Mouse (Mus musculus): Measurements from ENCODE around the gene Tm6sf1. TPM values are rescaled to one million over a fixed set of nuclear protein-coding genes. Genes with fewer than 3 reads are reported as not detected.
A peak's percentile ranks its signal among the peaks of the same experiment; 100 is the strongest.

Tm6sf1 gene
- total RNA-seq, 2 experiments from 2014 or later, result 23.5 to 30.1 TPM

DNA sequence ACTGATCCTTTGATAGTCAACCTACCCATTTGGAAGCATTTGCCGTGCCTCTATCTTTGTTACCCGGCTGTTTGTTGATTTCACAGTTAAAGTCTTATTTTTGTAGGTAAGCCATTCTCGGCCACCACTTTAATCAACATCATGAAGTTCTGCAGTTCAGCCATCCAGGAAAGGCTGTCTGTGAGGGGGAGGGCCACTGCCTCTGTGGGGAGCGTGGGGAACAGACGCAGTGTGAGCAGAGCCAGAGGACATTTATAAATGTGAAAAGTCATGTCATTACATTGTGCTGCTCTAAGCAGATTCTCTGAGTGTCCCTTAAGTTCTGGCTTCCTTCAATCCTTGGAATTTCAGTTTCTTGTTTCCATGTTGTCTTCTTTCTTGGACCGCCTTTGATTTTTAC lies 8.6 kb upstream of the Tm6sf1 start:
- DNase-seq, result no peak

DNA sequence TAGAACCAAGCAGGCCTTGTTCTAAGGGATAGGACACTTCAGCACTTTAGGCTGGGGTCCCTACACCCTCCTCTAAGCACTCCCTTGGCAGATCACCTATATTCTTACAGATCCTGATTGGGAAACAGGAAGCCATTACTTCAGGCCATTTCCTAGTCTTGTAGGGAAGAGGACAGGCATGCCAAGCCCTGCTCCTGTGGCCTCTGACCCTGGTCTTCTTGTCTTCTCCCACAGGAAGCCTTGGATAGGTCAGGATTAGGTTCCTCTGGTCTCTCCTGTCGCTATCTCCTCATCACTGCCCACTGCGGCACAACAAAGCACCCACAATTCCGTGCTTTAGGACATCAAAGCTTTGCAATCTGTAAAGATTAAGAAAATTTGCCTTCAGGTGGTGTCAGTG lies 7.1 kb upstream of the Tm6sf1 start:
- DNase-seq, result no peak

DNA sequence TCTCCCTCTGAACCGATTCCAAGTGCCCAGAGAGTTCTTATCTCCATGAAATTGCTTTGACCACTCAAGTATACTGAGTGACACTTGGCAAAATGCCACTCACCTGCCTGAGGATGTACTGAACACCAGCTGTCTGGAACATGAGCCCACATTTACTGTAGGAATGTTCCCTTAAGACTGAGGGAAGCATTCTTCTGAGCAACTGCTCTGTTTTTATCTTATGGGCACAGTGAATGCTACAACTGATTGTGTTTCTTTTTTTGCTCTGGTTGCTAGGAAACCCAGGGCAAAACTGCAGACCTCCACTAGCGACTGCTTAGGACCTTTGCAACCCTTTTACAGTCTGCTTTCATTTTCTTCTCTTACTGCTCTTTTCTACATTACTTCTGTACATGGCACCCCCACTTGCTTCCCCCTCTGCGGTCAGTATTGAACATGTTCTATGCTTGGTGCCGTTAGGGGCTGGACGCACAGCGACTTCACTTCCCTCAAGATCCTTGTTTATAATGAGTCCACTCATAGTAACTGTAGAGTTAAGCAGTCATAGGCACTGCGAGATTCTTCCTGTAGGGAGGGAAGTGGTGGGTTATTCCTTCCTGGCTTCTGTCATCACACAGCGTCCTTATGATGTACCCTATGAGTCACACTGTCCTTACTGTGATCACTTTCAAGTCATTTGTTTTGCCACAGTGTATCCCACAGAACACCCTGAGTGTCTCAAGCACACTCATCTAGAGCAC lies 4.1 kb upstream of the Tm6sf1 start:
- no peak for DNase-seq

DNA sequence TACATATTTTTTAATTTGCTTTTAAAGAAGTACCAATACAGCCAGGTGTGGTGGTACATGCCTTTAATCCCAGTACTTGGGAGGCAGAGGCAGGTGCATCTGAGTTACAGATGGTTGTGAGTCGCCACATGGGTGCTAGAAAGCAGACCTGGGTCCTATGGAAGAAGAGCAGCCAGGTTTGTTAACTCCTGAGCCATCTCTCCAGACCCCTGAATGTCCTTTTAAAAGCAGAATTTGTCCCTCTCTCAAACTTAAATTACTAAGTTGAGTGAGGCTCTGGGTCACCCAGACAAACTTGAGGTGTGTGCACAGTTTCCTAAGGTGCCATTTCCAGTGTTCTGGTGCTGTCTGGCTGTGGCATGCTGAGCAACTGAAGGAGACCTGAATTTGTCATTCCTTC lies 3.1 kb upstream of the Tm6sf1 start, which contains the start of gene Gm10160:
Gm10160 (minus strand) TSS at position 101 of the 400 bp plus-strand sequence.
- no peak for DNase-seq

DNA sequence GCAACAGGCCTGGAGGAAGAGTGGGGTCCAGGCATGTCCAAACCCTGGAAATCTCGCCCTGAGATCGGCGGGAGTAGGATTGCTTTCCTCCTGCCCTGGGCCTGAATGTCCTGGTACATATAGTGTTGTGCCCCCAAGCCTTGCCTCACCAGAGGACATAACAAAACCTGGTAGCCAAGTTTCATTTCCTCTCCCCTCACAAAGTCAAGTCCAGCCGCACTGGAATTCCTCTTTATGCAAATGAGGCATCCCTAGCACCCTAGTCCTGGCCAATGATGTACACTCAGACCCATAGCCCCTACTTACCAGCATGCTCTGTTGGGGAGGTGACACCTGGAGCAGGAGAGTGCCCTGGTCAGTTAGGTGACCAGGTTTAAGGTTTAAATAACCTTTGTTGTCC lies 2.6 kb upstream of the Tm6sf1 start:
- DNase-seq, result no peak

DNA sequence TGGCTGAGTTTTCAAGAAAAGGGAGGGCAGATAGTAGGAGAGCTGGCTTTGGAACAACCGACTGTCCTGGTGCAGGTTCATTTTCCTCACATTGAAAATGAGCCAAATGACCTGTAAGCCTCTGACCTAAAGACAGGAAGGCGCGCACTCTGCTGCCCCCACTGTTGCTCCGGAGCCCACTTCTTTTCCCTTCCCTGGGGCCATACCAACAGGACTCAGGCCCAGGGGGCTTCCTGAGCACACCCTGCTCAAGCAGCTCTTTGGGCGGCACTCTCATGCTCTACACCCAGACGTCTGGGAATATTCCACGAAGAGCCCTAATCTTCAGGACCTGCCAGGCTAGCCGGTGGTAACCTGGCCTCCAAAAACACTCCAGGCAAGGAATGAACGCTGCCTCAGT lies 565 bp upstream of the Tm6sf1 start:
- no peak for DNase-seq

DNA sequence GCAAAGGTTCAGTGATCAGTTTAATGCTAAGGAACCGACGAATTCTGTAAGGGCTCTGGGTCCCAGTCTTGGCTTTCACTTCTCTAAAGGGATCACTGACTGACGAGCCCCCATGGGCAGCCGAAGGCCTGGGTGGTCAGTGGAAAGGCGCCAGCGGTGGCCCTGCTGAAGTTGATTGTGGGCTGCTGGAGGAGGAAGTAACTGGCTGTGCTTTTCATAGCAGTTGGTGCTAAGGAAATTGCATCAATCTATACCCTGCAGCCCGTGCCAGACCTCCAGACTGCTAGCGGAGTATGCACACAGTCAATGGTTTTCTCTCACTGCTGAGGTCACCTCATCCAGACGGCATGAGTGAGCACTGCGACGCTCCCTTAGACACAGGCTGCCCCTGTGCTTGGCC lies 1.3 kb downstream of the Tm6sf1 start:
- peak; percentile 47 for DNase-seq

DNA sequence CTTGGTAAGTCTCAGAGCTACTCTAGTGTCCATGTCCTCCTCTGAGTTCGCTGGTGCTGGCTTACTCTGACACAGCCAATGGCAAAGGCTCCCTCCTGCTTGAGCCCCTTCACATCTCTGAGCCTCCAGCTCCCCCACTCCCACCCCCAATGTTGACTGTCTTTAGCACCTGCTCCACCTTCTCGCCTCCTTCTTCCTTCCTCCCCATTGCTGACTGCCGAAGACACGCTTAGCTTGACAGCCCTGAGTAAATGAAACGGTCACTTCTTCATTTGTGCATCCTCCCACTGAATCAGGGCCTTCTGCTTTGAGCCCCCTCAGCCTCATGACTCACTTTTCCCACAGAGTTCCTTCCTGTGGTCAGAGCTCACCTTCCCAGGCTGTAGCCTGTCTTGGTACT lies 2.2 kb downstream of the Tm6sf1 start:
- DNase-seq, result no peak

DNA sequence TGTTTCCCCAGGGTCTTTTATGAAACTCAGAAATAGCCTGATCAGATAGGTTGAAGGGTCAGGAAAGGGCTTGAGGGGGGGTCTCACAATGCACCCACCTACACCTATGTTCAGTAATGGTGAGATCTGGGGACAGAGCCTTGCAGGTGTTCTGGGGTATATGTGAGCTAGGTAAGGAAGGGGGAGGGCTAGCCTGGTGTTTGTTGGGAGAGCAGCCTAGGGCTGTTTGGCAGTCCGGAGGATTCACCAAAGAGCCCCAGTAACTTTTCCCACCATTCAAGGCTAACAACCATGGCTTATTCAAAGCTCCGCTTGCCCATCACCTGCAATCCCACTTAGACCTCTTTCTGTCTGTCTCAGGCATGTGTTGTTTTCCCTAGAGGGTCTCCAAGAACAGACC lies 2.7 kb downstream of the Tm6sf1 start:
- DNase-seq, result no peak

DNA sequence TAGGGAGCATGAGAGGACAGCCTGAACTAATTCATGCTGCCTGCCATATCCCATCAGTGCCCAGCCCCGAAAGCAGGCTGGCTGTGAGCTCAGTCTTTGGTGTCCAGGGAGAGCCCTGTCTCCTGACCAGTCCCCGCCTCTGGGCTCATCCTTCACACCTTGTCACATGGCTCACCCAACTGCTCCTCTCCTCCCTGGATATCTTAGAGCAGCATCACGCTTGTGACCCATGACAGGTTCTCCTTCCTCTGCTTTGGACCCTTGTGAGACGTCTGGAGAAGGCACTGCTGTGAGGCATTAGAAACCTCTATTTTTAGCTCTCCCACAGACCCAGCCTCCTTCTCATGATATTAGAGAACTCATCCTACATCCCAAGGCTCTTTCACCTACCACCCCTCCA lies 3.1 kb downstream of the Tm6sf1 start:
- DNase-seq, result no peak

DNA sequence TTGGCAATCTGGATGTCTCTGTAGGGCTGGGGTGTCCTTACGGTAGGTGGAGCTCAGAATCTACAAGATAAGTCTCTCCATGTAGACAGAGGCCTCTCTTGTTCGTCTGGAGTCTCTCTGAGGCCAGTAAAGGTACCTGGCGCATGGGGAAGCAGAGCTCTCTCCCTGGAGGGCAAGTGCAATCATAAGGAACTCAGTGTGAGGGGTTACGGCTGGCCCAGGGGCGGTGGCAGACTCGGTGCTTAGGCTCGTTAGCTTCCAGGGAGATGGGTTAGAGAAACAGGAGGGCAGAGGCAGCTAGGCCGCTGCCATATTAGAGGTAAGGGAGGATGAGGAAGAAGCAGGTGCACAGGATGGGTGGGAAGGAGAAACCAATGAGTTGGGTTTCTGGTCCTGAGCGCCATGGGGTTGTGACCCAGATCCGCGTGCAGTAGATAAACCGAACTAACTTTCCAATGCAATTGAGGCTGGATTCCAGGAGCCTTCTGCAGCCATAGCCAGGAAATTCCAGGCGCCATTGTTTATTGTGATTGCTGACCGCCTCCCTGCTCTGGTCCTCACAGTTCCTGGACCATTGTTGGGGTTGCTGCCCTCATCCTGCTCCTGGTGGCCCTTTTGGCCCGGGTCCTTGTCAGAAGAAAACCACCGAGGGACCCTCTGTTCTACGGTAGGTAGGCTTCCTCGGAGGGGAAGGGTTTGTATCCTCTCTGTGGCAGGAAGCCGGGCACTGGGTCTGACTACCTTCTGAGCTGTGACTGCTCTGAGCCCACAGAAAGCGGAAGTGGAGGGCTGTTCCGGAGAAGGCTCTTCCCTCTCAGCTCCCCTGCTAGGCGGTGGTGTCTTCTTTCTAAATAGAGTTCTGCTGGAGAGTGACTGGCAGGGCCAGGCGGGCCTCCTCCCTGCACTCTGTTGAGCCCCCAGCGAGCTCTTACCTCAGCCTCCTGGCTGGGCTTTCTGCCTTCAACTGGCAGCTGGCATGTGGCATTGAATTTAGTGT lies 4.1 kb downstream of the Tm6sf1 start:
- DNase-seq, result peak; percentile 55

DNA sequence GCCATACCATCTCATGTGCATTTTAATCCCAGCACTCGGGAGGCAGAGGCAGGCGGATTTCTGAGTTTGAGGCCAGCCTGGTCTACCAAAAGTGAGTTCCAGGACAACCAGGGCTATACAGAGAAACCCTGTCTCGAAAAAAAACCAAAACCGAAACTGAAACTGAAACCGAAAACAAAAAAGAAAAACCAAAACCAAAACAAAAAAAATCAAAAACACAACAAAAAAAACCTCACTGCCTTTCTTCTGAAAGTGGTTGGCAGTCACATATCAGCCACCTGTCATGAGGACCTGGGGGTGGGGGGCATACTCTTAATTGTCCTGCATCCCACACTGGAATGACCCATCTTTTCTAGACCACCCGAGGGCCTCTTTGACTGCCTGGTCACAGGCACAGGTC lies 5.8 kb downstream of the Tm6sf1 start:
- no peak for DNase-seq

DNA sequence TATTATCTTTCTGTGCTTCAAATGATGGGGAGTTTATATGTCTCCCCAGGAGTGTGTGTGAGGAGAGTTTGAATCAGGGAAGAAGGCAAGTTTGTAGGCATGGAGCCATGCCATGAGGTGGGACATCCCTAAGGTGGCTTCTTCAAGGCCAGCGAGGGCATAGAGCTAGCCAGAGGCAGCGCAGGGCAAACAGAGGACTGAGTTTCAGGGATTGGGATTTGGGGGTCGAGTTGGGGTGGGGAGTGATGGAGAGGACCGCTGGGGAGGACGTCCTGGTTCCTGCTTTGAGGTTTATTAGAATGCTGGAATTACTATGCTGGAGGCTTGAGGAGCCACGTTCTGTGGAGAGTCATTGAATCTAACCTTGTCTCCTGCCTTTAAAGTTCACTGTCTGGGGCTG lies 7.1 kb downstream of the Tm6sf1 start:
- DNase-seq, result no peak

DNA sequence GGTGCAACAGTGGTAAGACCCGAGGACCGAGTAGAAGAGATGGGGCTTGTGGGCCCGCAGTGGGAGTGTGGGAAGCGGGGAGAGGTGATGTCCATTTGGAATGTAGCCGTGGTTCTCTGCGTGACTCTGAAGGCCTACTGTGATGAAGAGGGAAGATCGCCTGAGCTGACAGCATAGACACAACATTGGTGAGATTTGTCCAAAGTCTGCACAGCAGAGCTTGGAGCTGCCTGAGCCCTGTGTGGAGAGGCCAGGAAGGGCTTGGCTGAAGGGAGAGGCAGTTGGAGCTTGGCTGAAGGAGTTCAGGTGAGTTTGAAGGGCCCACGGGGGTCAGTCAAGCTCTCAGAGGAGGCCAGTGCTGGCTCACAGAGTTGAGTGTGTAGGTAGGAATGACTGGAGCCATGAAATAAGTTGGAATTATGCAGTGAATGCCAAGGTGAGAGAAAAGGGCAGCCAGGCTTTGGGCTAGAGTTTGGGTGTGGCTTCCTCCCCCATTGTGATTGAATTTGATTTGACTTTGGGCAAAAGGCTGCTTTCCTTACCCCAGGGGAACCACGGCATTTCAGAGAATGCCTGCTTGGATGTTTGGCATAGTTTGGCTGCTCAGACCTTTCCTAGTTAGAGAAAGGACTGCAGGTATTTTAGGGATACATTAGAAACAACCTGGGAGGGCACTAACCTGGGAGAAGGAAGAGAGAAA lies 8.6 kb downstream of the Tm6sf1 start:
- DNase-seq, result no peak

DNA sequence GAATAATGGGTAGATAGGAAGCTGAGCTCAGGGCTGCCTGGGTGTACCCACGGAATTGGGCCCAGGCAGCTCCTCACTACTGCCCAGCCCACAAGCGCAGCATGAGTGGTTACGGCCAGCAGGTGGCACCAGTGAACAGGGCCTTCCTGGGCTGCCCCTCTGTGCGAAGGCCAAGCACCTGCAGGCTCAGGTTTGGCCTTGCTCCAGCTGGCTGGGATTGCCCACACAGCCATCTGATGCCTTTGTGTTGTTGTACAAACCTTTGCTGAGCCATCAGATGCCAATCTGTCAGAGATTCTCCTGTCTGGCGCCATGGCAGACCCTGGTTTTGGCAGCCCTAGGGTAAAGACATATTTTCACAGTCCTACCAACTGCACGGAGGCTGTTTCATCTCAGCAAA lies 9.4 kb downstream of the Tm6sf1 start:
- DNase-seq, result peak; percentile 50

DNA sequence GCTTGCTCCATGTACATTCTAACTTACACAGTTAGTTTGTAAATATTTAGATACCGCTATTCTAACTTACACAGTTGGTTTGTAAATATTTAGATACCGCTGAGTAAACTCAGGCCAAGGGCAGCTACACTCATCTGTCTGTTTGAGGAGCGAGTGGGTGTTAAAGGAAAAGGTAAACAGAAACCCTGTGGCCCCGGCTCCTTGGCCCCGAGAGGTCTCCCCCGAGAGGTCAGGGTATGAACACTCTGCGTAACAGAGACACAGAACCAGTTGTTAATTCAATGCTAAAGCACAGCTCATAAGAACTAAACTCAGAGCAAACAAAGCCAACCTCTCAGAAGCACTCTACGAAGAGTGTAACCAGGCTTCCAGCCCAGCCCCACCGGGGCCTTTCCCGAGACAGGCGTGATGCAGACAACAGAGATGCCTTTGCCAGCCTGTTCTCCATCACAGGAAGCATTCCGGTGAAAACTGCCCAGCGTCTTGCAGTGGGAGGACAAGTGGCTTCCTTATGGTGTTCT lies 13.8 kb downstream of the Tm6sf1 start:
- DNase-seq, result no peak

DNA sequence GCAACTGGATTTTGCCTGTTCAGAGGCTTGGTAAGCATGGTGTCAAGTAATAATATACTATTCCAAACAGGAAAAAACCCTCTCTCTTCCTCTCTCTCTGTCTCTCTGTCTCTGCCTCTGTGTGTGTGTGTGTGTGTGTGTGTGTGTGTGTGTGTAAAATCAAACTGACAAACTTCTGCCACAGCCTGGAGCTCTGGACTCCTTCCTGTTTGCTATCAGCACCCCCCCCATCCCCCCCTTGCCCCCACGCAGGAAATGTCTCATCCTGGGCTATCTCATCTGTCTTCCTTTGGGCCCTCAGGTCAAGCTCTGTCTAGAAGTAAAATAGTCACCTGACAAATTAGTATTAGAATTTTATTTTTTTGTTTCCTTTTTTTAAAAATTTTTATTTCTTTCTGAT lies 15.0 kb downstream of the Tm6sf1 start:
- no peak for DNase-seq

DNA sequence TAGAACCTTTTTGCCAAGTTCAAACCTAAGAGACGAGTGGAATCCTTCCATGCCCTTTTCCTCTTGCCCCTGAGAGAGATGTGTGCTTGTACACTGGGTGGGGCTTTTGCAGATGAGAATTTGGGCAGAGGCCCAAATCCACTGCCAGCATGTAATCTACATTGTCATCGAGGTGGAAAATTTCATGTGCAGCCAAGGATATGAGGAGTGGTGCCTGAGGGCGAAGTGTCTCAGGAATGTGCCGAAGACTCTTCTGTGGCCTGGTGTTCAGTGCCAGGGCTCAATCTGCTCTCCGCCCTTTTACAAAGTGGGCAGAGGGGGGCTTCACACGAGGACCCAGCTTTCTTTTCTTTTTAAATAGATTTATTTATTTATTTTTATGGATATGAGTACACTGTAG lies 15.8 kb downstream of the Tm6sf1 start:
- DNase-seq, result no peak

DNA sequence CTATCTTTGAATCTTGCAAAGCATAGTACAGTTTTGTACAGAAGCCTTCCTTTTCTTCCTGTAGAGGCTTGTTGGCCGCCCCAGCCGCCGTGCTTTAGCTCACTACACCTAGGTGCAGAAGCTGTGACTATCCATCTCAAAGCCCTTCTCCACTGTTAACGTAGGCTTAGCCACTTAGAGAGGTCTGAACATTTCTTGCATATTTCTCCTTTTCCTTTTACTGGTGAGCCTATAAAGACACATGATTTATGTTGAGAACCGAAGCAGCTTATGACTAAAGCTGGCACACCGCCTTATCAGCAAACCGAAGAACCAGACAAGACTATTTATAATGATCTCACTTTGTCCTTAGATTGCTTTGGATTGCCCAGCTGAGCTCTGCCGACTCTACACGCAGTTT lies 16.6 kb downstream of the Tm6sf1 start:
- no peak for DNase-seq

DNA sequence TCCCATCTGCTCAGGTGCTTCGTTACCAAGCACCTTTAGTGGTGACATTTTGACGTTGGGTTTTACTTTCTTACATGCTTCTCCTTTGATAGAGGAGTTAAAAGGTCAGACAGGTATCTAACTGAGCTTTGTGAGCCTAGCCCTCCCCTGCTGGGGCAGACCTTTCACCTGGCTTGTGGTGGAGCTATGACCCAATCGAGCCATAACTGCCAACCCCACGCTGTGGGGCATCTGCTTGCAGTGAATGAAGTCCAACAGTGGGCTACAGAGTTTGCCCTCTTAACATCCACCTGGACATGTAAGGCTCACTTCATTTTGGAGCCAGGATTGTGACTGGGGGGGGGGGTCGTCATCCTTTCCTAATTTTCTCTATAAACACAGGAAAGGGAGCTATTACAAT lies 21.5 kb downstream of the Tm6sf1 start:
- no peak for DNase-seq

DNA sequence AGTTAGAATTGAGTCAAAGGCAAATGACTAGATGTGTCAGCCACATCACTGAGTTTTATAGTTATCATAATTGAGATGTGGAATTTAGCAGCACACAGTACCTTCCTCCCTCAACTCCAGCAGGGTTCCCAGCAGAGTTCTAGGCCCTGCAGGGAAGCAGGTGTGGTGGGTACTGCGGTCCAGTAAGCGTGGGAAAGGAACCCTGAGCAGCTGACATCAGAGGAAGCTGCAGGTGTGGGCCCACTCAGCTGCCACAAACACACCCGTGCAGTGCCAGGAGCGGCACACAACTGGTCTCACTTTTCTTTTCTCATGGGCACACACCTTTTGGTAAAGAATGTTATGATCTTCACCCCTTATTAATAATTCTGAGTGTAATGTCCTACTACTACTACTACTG lies 22.0 kb downstream of the Tm6sf1 start:
- DNase-seq, result no peak

DNA sequence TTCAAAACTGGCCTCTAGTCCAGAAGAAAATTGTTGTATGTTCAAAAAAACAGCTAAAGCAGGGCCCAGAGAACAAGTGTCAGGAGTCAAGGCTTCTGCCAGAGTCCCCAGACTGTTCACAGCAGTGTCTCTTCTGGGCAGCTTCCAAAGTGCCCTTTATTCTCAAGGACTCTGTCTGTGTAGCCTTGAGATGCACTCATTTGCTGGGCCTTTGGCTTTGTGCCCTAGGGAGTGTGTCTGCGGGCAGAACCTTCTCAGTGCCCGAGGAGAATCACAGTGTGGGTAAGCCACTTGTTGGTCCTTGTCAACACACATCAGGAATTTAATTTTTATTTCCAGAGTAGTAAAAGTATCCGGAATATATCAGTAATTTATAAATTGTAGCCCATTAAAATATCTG lies 22.8 kb downstream of the Tm6sf1 start:
- DNase-seq, result no peak

DNA sequence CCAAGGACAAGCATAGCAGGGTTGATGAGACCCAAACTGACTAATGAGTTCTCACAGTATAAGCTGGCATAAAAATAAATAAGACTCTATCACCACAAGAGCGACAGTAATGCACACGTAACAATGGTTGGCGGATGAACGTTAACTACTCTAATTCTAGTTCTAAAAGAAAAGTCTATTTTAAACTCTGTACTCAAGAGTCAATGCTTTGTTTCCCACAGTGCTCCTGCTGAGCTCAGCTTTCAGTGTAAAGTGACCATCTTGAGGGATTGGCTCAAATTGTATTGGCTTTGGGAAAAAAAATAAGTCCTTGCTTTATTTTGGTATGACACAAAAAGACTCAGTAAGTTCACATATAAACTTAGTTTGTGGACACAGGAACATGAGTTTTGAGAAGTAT lies 26.3 kb downstream of the Tm6sf1 start:
- no peak for DNase-seq
